Mouse (Mus musculus): ENCODE results near the gene Nktr. TPM values are rescaled to one million over a fixed set of nuclear protein-coding genes. Genes with fewer than 3 reads are reported as not detected.

Gene Nktr
- polyA plus RNA-seq, 1 experiment from 2014 or later = 61.7 TPM

GRCm38 (mm10) chr9:121761787-121762186, 42.8 kb downstream of the Nktr start:
- H3K27me3 ChIP-seq (replicated peaks; ENCODE audit: control insufficient read depth, insufficient read depth, low read length) = no peaks in the 10 kb centered on the region
- DNase-seq (ENCODE audit: low spot score) = no peak
- H3K4me2 ChIP-seq (ENCODE audit: low read depth, low read length) = no peak overlapping the region
- no peaks in the 10 kb centered on the region for H3K9me3 ChIP-seq (ENCODE audit: control insufficient read depth, low read length)
- H3K36me3 ChIP-seq (ENCODE audit: control insufficient read depth, insufficient read depth, low read length) = peaks cover 50% of the 10 kb centered on the region
- ATAC-seq (ENCODE audit: low read depth) = no peak
- 66% methylated on average over 7 of the region's 8 CpGs for WGBS
- peaks cover 28% of the 10 kb centered on the region for H3K4me1 ChIP-seq (ENCODE audit: control insufficient read depth, insufficient read depth, low read length)
- H3K27ac ChIP-seq (replicated peaks; ENCODE audit: low read depth, low read length) = no peak overlapping the region
- H3K4me3 ChIP-seq (ENCODE audit: low read depth, low read length) = no peak overlapping the region
- peak overlapping the region; percentile 38; the same call in 1 of the 2 replicates for H3K9ac ChIP-seq (ENCODE audit: low read depth, low read length)

DNA sequence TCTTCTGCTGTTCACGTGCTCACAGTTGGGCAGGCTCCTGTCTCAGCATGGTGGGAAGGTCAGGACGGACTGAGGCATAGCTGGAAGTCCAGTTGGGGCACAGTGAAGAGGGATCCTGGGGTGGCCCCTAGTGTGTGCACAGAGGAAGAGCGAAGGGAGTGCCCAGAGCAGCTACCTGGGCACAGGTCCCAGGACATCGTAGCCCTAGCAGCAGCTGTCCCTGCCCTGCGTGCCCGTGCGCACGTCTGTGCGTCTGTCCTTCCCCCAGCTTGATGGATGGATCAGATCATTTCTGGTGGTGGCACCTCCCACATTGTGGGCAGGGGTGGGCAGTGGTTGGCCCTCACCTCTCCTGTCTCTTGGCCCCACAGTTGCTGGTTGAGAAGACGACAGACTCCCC, 43.3 kb downstream of the Nktr start:
- H3K4me2 ChIP-seq (ENCODE audit: low read depth, low read length) = no peak overlapping the region
- H3K9me3 ChIP-seq (ENCODE audit: control insufficient read depth, low read length) = no peaks in the 10 kb centered on the region
- H3K9ac ChIP-seq (ENCODE audit: low read depth, low read length) = no peak overlapping the region; the same call in 1 of the 2 replicates
- WGBS = 82% methylated on average over 9 of the region's 10 CpGs
- H3K27me3 ChIP-seq (replicated peaks; ENCODE audit: control insufficient read depth, insufficient read depth, low read length) = no peaks in the 10 kb centered on the region
- ATAC-seq (ENCODE audit: low read depth) (no peak), DNase-seq (ENCODE audit: low spot score) (no peak)
- no peak overlapping the region for H3K4me3 ChIP-seq (ENCODE audit: low read depth, low read length)
- H3K4me1 ChIP-seq (ENCODE audit: control insufficient read depth, insufficient read depth, low read length) = peaks cover 25% of the 10 kb centered on the region
- no peak overlapping the region for H3K27ac ChIP-seq (replicated peaks; ENCODE audit: low read depth, low read length)
- peaks cover 50% of the 10 kb centered on the region for H3K36me3 ChIP-seq (ENCODE audit: control insufficient read depth, insufficient read depth, low read length)

- ATAC-seq (ENCODE audit: low read depth) (no peak), DNase-seq (ENCODE audit: low spot score) (no peak)
- Histone ChIP-seq H3K27me3 (replicated peaks; ENCODE audit: control insufficient read depth, insufficient read depth, low read length) (no peaks in the 10 kb centered on the region), H3K9me3 (ENCODE audit: control insufficient read depth, low read length) (no peaks in the 10 kb centered on the region), H3K4me3 (ENCODE audit: low read depth, low read length) (no peak overlapping the region), H3K9ac (ENCODE audit: low read depth, low read length) (no peak overlapping the region), H3K4me1 (ENCODE audit: control insufficient read depth, insufficient read depth, low read length) (peaks cover 21% of the 10 kb centered on the region), H3K27ac (replicated peaks; ENCODE audit: low read depth, low read length) (no peak overlapping the region), H3K4me2 (ENCODE audit: low read depth, low read length) (no peak overlapping the region), H3K36me3 (ENCODE audit: control insufficient read depth, insufficient read depth, low read length) (peaks cover 53% of the 10 kb centered on the region)
- WGBS = 88% methylated on average over 25 of the region's 25 CpGs
Observed at GRCm38 (mm10) chr9:121762761-121763160, 43.8 kb downstream of the Nktr start.

GRCm38 (mm10) chr9:121763716-121764115, 44.7 kb downstream of the Nktr start:
- DNase-seq (ENCODE audit: low spot score) (no peak), ATAC-seq (ENCODE audit: low read depth) (no peak)
- Histone ChIP-seq H3K27ac (replicated peaks; ENCODE audit: low read depth, low read length) (no peak overlapping the region), H3K36me3 (ENCODE audit: control insufficient read depth, insufficient read depth, low read length) (peaks cover 62% of the 10 kb centered on the region), H3K4me3 (ENCODE audit: low read depth, low read length) (no peak overlapping the region), H3K4me1 (ENCODE audit: control insufficient read depth, insufficient read depth, low read length) (peaks cover 12% of the 10 kb centered on the region; the same call in 1 of the 2 replicates), H3K9ac (ENCODE audit: low read depth, low read length) (no peak overlapping the region), H3K9me3 (ENCODE audit: control insufficient read depth, low read length) (no peaks in the 10 kb centered on the region), H3K27me3 (replicated peaks; ENCODE audit: control insufficient read depth, insufficient read depth, low read length) (no peaks in the 10 kb centered on the region), H3K4me2 (ENCODE audit: low read depth, low read length) (no peak overlapping the region)
- WGBS = 81% methylated on average over 19 of the region's 19 CpGs

- no peak overlapping the region for H3K9ac ChIP-seq (ENCODE audit: low read depth, low read length)
- H3K9me3 ChIP-seq (ENCODE audit: control insufficient read depth, low read length) = no peaks in the 10 kb centered on the region
- ATAC-seq (ENCODE audit: low read depth) (no peak; the same call in 1 of the 2 replicates), DNase-seq (ENCODE audit: low spot score) (peak; percentile 42)
- no peak overlapping the region for H3K27ac ChIP-seq (replicated peaks; ENCODE audit: low read depth, low read length)
- peaks cover 10% of the 10 kb centered on the region; the same call in 1 of the 2 replicates for H3K4me1 ChIP-seq (ENCODE audit: control insufficient read depth, insufficient read depth, low read length)
- 85% methylated on average over 16 of the region's 16 CpGs for WGBS
- H3K36me3 ChIP-seq (ENCODE audit: control insufficient read depth, insufficient read depth, low read length) = peaks cover 63% of the 10 kb centered on the region
- no peak overlapping the region for H3K4me2 ChIP-seq (ENCODE audit: low read depth, low read length)
- no peak overlapping the region for H3K4me3 ChIP-seq (ENCODE audit: low read depth, low read length)
- no peaks in the 10 kb centered on the region for H3K27me3 ChIP-seq (replicated peaks; ENCODE audit: control insufficient read depth, insufficient read depth, low read length)
Observed at GRCm38 (mm10) chr9:121765166-121765855, 46.3 kb downstream of the Nktr start.

DNA sequence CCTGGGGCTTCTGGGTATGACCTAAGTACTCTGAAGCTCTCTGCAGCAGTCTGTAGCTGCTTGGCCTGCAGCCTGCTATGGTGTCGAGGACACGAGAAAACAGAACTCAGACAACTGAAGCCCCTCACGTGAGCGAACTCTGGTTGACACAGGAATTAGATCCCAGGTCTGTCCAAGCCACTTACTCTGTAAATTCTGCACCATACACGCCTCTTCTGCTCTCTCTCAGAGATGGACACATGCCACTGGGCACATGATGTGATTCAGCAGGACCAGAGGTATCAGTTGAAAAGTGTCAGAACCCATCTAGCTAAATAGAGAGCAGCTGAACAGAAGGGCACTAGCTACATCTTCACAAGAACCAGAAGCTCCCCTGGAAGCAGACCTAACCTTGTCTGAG, 53.4 kb downstream of the Nktr start:
- DNase-seq (ENCODE audit: low spot score) = no peak
- H3K4me3 ChIP-seq (ENCODE audit: low read depth, low read length) = no peak overlapping the region
- no peaks in the 10 kb centered on the region for H3K9me3 ChIP-seq (ENCODE audit: control insufficient read depth, low read length)
- peaks cover 13% of the 10 kb centered on the region for H3K36me3 ChIP-seq (ENCODE audit: control insufficient read depth, insufficient read depth, low read length)
- H3K4me1 ChIP-seq (ENCODE audit: control insufficient read depth, insufficient read depth, low read length) = no peaks in the 10 kb centered on the region
- ATAC-seq (ENCODE audit: low read depth) = no peak
- WGBS = 60% methylated on average over 5 of the region's 5 CpGs
- H3K27ac ChIP-seq (replicated peaks; ENCODE audit: low read depth, low read length) = no peak overlapping the region
- no peak overlapping the region for H3K9ac ChIP-seq (ENCODE audit: low read depth, low read length)
- H3K27me3 ChIP-seq (replicated peaks; ENCODE audit: control insufficient read depth, insufficient read depth, low read length) = peaks cover 11% of the 10 kb centered on the region
- H3K4me2 ChIP-seq (ENCODE audit: low read depth, low read length) = no peak overlapping the region

DNA sequence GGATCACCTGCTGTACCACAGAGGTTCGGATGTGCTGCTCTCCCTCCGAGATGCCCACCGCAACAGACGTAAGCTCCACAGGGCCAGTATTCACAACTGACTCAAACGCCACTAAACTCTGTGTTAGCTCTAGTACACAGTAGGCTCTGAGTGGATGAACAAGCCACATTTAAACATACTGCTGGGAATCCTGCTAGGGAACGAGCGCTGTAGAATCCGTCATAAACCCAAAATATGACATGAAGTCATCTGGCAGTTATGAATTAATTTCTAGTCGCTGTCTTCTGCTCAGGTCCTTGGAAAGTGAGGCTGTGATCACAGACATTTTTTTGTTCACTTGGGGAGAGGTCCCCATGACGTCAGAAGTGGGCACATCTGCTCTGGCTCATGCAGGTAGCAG, 57.0 kb downstream of the Nktr start:
- H3K4me1 ChIP-seq (ENCODE audit: control insufficient read depth, insufficient read depth, low read length) = peaks cover 6% of the 10 kb centered on the region; the same call in 1 of the 2 replicates
- ATAC-seq (ENCODE audit: low read depth) (no peak), DNase-seq (ENCODE audit: low spot score) (no peak)
- H3K27ac ChIP-seq (replicated peaks; ENCODE audit: low read depth, low read length) = no peak overlapping the region
- no peak overlapping the region for H3K9ac ChIP-seq (ENCODE audit: low read depth, low read length)
- no peaks in the 10 kb centered on the region for H3K36me3 ChIP-seq (ENCODE audit: control insufficient read depth, insufficient read depth, low read length)
- 75% methylated on average over 10 of the region's 10 CpGs for WGBS
- H3K4me2 ChIP-seq (ENCODE audit: low read depth, low read length) = no peak overlapping the region
- peaks cover 29% of the 10 kb centered on the region for H3K27me3 ChIP-seq (replicated peaks; ENCODE audit: control insufficient read depth, insufficient read depth, low read length)
- H3K4me3 ChIP-seq (ENCODE audit: low read depth, low read length) = no peak overlapping the region
- H3K9me3 ChIP-seq (ENCODE audit: control insufficient read depth, low read length) = no peaks in the 10 kb centered on the region

GRCm38 (mm10) chr9:121776511-121776910, 57.5 kb downstream of the Nktr start:
- H3K4me3 ChIP-seq (ENCODE audit: low read depth, low read length) = no peak overlapping the region
- no peak for ATAC-seq (ENCODE audit: low read depth)
- 77% methylated on average over 7 of the region's 7 CpGs for WGBS

More at GRCm38 (mm10) chr9:121776511-121776910, 57.5 kb downstream of the Nktr start:
- H3K4me1 ChIP-seq (ENCODE audit: control insufficient read depth, insufficient read depth, low read length) = peaks cover 6% of the 10 kb centered on the region; the same call in 1 of the 2 replicates
- no peak overlapping the region for H3K4me2 ChIP-seq (ENCODE audit: low read depth, low read length)
- no peaks in the 10 kb centered on the region for H3K9me3 ChIP-seq (ENCODE audit: control insufficient read depth, low read length)
- no peak overlapping the region for H3K9ac ChIP-seq (ENCODE audit: low read depth, low read length)
- H3K27me3 ChIP-seq (replicated peaks; ENCODE audit: control insufficient read depth, insufficient read depth, low read length) = peaks cover 29% of the 10 kb centered on the region
- DNase-seq (ENCODE audit: low spot score) = no peak
- no peaks in the 10 kb centered on the region for H3K36me3 ChIP-seq (ENCODE audit: control insufficient read depth, insufficient read depth, low read length)
- no peak overlapping the region for H3K27ac ChIP-seq (replicated peaks; ENCODE audit: low read depth, low read length)

Measured in embryonic facial prominence, embryonic 14.5 days (tissue).